Mouse (Mus musculus) liver, adult 2 months (tissue): ENCODE measurements around the gene Slc44a2. TPM values are rescaled to one million over a fixed set of nuclear protein-coding genes. Genes with fewer than 3 reads are reported as not detected.

Experiments
- DNase-seq: peaks from one replicate; pipeline ENCODE4 v3.0.0-alpha.2; 2011; ENCODE audit warnings: low read depth, low spot score; ENCODE audit errors: extremely low read depth
- H3K27ac ChIP-seq: fragments of 200-500 bp; replicated peaks from 2 replicates; pipeline ENCODE4 v1.5.1; 2012; ENCODE audit warnings: low read depth, mild to moderate bottlenecking, control low read depth, inconsistent platforms, low read length; ENCODE audit not compliant: insufficient read depth
- H3K27me3 ChIP-seq: fragments of 200-500 bp; 2 replicates; pipeline ENCODE4 v1.6.1; 2012; ENCODE audit warnings: mild to moderate bottlenecking, moderate library complexity, low read length, inconsistent platforms; ENCODE audit not compliant: control insufficient read depth, insufficient read depth
- H3K36me3 ChIP-seq: fragments of 200-500 bp; 2 replicates; pipeline ENCODE4 v1.6.1; 2012; ENCODE audit warnings: low read length, inconsistent platforms; ENCODE audit not compliant: control insufficient read depth, insufficient read depth
- H3K4me1 ChIP-seq: fragments of 200-500 bp; 2 replicates; pipeline ENCODE4 v1.6.1; 2011; ENCODE audit warnings: low read length; ENCODE audit not compliant: control insufficient read depth, insufficient read depth
- H3K4me3 ChIP-seq: fragments of 200-500 bp; 2 replicates; pipeline ENCODE4 v1.5.1; 2011; ENCODE audit warnings: low read depth, mild to moderate bottlenecking, control low read depth, low read length, moderate library complexity; ENCODE audit not compliant: insufficient read depth
- H3K79me2 ChIP-seq: fragments of 200-500 bp; 2 replicates; pipeline ENCODE4 v1.6.1; 2012; ENCODE audit warnings: inconsistent platforms, mild to moderate bottlenecking, low read length, moderate library complexity; ENCODE audit not compliant: control insufficient read depth, insufficient read depth
- H3K9ac ChIP-seq: fragments of 200-500 bp; 2 replicates; pipeline ENCODE4 v1.6.1; 2012; ENCODE audit warnings: low read depth, mild to moderate bottlenecking, control low read depth, inconsistent platforms, low read length
- CTCF ChIP-seq: fragments of 200-500 bp; IDR thresholded peaks from 2 replicates; pipeline ENCODE4 v1.5.1; 2011; ENCODE audit warnings: low read depth, low read length, control low read depth
- POLR2A ChIP-seq: fragments of 200-500 bp; IDR thresholded peaks from 2 replicates; pipeline ENCODE4 v1.6.1; 2011; ENCODE audit warnings: low read length, control low read depth; ENCODE audit not compliant: insufficient read depth; ENCODE audit errors: extremely low read depth
- WGBS: fragments of 180-500 bp; shearing (Covaris S2); methylation state at CpG from one replicate; pipeline ENCODE4 v1.1.7; 2018; 5-methylcytosine and 5-hydroxymethylcytosine counted together
- polyA plus RNA-seq: library from polyadenylated mRNA; depleted of rRNA; stranded (reverse); fragments of >200 nt; gene quantifications from 2 replicates; pipeline ENCODE4 v1.2.3, GENCODE M21; 2012; rRNA removed
- total RNA-seq: library from RNA; depleted of rRNA; stranded (reverse); fragments of >200 nt; gene quantifications from 2 replicates; pipeline ENCODE4 v1.2.3, GENCODE M21; 2014; rRNA removed

Slc44a2 gene
- total and polyA plus RNA-seq, 2 experiments: 3.8 to 5.8 TPM

DNA sequence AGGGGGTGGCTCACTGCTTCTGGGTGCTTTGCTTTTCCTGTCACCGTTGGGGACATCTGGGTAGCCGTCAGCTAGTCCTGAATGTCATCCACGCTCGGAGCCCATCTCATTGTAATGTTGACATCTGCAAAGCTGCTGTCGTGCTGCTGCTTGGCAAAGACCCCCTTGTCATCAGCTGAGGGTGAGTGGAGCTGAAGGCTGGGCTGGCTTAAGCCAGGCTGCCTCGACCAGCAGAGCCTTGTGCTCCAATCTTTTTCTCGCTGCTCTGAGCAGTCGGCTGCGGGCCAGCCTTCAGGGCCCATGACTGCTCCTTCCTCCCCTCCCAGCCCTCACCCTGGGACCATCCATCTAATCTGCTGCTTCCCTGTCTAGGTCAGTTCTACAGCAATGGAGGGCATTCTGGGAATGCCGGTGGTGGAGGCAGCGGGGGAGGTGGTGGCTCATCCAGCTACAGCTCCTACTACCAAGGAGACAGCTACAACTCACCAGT lies 82.3 kb downstream of the Slc44a2 start:
- Histone ChIP-seq H3K4me1 (peaks cover 6% of the 10 kb centered on the region), H3K4me3 (no peak overlapping the region), H3K79me2 (no peaks in the 10 kb centered on the region), H3K27ac (no peak overlapping the region), H3K36me3 (peaks cover 23% of the 10 kb centered on the region; the same call in 1 of the 2 replicates), H3K27me3 (no peaks in the 10 kb centered on the region), H3K9ac (no peak overlapping the region)
- TF ChIP-seq POLR2A (no peak), CTCF (no peak)
- 87% methylated on average over 11 of the region's 11 CpGs for WGBS
- DNase-seq: no peak

DNA sequence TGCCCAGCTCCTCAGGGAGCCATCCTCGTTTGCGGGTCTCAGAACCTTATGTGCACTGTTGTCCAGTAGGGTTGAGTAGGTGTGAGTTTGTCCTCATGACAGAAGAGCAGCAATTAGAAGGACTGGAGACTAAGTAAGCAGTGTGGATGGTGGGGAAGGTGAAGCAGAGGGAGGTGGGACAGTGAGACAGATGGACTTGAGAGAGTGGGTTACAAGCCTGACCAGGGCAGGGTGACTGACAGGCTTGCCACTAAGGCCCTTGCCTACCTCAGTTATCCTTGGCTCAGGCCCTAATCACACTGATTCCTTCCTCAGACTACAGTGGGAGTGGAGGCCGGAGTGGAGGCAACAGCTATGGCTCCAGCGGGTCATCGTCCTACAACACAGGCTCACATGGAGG lies 83.2 kb downstream of the Slc44a2 start:
- TF ChIP-seq CTCF (no peak), POLR2A (no peak)
- WGBS: 94% methylated on average over 5 of the region's 5 CpGs
- H3K4me3 ChIP-seq: no peak overlapping the region
- no peak for DNase-seq
- no peaks in the 10 kb centered on the region for H3K79me2 ChIP-seq
- peaks cover 18% of the 10 kb centered on the region; the same call in 1 of the 2 replicates for H3K36me3 ChIP-seq
- H3K9ac ChIP-seq: no peak overlapping the region
- H3K27ac ChIP-seq: no peak overlapping the region
- H3K4me1 ChIP-seq: peaks cover 7% of the 10 kb centered on the region
- H3K27me3 ChIP-seq: no peaks in the 10 kb centered on the region

Other genes with a start within 250 kb of the Slc44a2 start
- 0.46 and 0.54 TPM in 2 replicates for gene Gm49373, start 247.6 kb upstream of the Slc44a2 start, total RNA-seq
- gene Gm49373, start 247.6 kb upstream of the Slc44a2 start, polyA plus RNA-seq: 0.05 and 0.10 TPM in 2 replicates
- gene Fdx1l, start 247.1 kb upstream of the Slc44a2 start, total RNA-seq: 30.6 and 31.1 TPM in 2 replicates
- gene Fdx1l, start 247.1 kb upstream of the Slc44a2 start, polyA plus RNA-seq: 45.3 and 50.3 TPM in 2 replicates
- 2.0 and 2.5 TPM in 2 replicates for gene Gm38431, start 228.7 kb upstream of the Slc44a2 start, total RNA-seq
- 3.4 and 5.8 TPM in 2 replicates for gene Gm38431, start 228.7 kb upstream of the Slc44a2 start, polyA plus RNA-seq
- 1.8 and 5.3 TPM in 2 replicates for gene Raver1, start 228.7 kb upstream of the Slc44a2 start, total RNA-seq
- 19.6 and 22.1 TPM in 2 replicates for gene Raver1, start 228.7 kb upstream of the Slc44a2 start, polyA plus RNA-seq
- 9.3 and 16.4 TPM in 2 replicates for gene Tyk2, start 189.5 kb upstream of the Slc44a2 start, total RNA-seq
- gene Tyk2, start 189.5 kb upstream of the Slc44a2 start, polyA plus RNA-seq: 18.2 and 21.0 TPM in 2 replicates
- gene Cdc37, start 170.7 kb upstream of the Slc44a2 start, total RNA-seq: 27.4 and 36.0 TPM in 2 replicates
- gene Cdc37, start 170.7 kb upstream of the Slc44a2 start, polyA plus RNA-seq: 41.2 and 41.8 TPM in 2 replicates
- 1.0 and 1.5 TPM in 2 replicates for gene Pde4a, start 155.0 kb upstream of the Slc44a2 start, total RNA-seq
- gene Pde4a, start 155.0 kb upstream of the Slc44a2 start, polyA plus RNA-seq: 1.9 and 3.5 TPM in 2 replicates
- gene Keap1, start 81.3 kb upstream of the Slc44a2 start, total RNA-seq: 29.5 and 37.3 TPM in 2 replicates
- gene Keap1, start 81.3 kb upstream of the Slc44a2 start, polyA plus RNA-seq: 69.1 and 76.4 TPM in 2 replicates
- gene S1pr5, start 72.3 kb upstream of the Slc44a2 start, total RNA-seq: 3.3 and 4.1 TPM in 2 replicates
- gene S1pr5, start 72.3 kb upstream of the Slc44a2 start, polyA plus RNA-seq: 5.3 and 9.9 TPM in 2 replicates
- gene Atg4d, start 55.4 kb upstream of the Slc44a2 start, total RNA-seq: 22.3 and 27.3 TPM in 2 replicates
- gene Atg4d, start 55.4 kb upstream of the Slc44a2 start, polyA plus RNA-seq: 42.2 and 45.8 TPM in 2 replicates
- 5.0 and 6.5 TPM in 2 replicates for gene Kri1, start 32.7 kb upstream of the Slc44a2 start, total RNA-seq
- gene Kri1, start 32.7 kb upstream of the Slc44a2 start, polyA plus RNA-seq: 6.3 and 9.7 TPM in 2 replicates
- gene Cdkn2d, start 29.3 kb upstream of the Slc44a2 start, total RNA-seq: 3.0 and 3.9 TPM in 2 replicates
- gene Cdkn2d, start 29.3 kb upstream of the Slc44a2 start, polyA plus RNA-seq: 5.1 and 5.2 TPM in 2 replicates
- gene Ap1m2, start 8.4 kb upstream of the Slc44a2 start, total RNA-seq: 0.07 and 0.55 TPM in 2 replicates
- gene Ap1m2, start 8.4 kb upstream of the Slc44a2 start, polyA plus RNA-seq: 0.06 and 0.28 TPM in 2 replicates
- 9.5 and 13.0 TPM in 2 replicates for gene Ilf3, start 47.2 kb downstream of the Slc44a2 start, total RNA-seq
- gene Ilf3, start 47.2 kb downstream of the Slc44a2 start, polyA plus RNA-seq: 9.1 and 13.5 TPM in 2 replicates
- gene Qtrt1, start 91.1 kb downstream of the Slc44a2 start, total RNA-seq: 5.6 TPM in 2 replicates
- 8.3 and 15.7 TPM in 2 replicates for gene Qtrt1, start 91.1 kb downstream of the Slc44a2 start, polyA plus RNA-seq
- gene Dnm2, start 104.2 kb downstream of the Slc44a2 start, total RNA-seq: 28.9 and 32.3 TPM in 2 replicates
- gene Dnm2, start 104.2 kb downstream of the Slc44a2 start, polyA plus RNA-seq: 57.3 and 74.4 TPM in 2 replicates
- 19.2 and 23.2 TPM in 2 replicates for gene Tmed1, start 189.6 kb downstream of the Slc44a2 start, total RNA-seq
- gene Tmed1, start 189.6 kb downstream of the Slc44a2 start, polyA plus RNA-seq: 24.9 and 26.5 TPM in 2 replicates
- gene AB124611, start 205.5 kb downstream of the Slc44a2 start, total RNA-seq: 3.5 and 4.6 TPM in 2 replicates
- 2.2 and 3.4 TPM in 2 replicates for gene AB124611, start 205.5 kb downstream of the Slc44a2 start, polyA plus RNA-seq
- gene Carm1, start 226.2 kb downstream of the Slc44a2 start, total RNA-seq: 5.0 and 8.1 TPM in 2 replicates
- gene Carm1, start 226.2 kb downstream of the Slc44a2 start, polyA plus RNA-seq: 23.4 and 28.5 TPM in 2 replicates